In genomic region chr4:45522583-45522900, GRCm38 (mm10) we compare ENCODE assay signal across 17 mouse cellular contexts. TPM values are rescaled to one million over a fixed set of nuclear protein-coding genes. Genes with fewer than 3 reads are reported as not detected.
A peak's percentile ranks its signal among the peaks of the same experiment; 100 is the strongest.
DNase-seq lines count a peak whose midpoint lies in the region; ATAC-seq and TF ChIP-seq lines count a peak whose summit lies in the region.
"Had no signal": no experiment of that assay in that cellular context is flagged by ENCODE, and none has a peak within 500 bp of the region (broad histone marks: within the 10 kb centered on the region; RNA-seq: fewer than 3 reads in every experiment).

No protein-coding gene starts in this region.

- peaks cover 62% of the 10 kb centered on the region for H3K4me1 ChIP-seq in heart, embryonic 11.5 days (ENCODE audit: control insufficient read depth, insufficient read depth, low read length)
- peaks cover 40% of the 10 kb centered on the region for H3K4me1 ChIP-seq in lung, postnatal 0 days (ENCODE audit: insufficient read depth, low read depth, low read length)
- peaks cover 40% of the 10 kb centered on the region for H3K4me1 ChIP-seq in liver, embryonic 11.5 days (replicated peaks; ENCODE audit: control insufficient read depth, insufficient read depth, low read length)
- H3K4me1 ChIP-seq in limb, embryonic 10.5 days, result peaks cover 68% of the 10 kb centered on the region

- no peak overlapping the region for H3K4me3 ChIP-seq in heart, embryonic 11.5 days (ENCODE audit: low read depth, low read length)
- H3K4me3 ChIP-seq in lung, postnatal 0 days (ENCODE audit: low read depth, low read length), result no peak overlapping the region
- no peak overlapping the region for H3K4me3 ChIP-seq in liver, embryonic 11.5 days (ENCODE audit: low read depth, low read length)
- H3K4me3 ChIP-seq in limb, embryonic 10.5 days, result no peak overlapping the region
- H3K4me3 ChIP-seq: embryonic facial prominence, embryonic 13.5 days; hindbrain, embryonic 12.5 days; midbrain, embryonic 12.5 days had no signal

- H3K9me3 ChIP-seq in heart, embryonic 11.5 days (replicated peaks; ENCODE audit: control insufficient read depth, low read length), result no peaks in the 10 kb centered on the region
- no peaks in the 10 kb centered on the region for H3K9me3 ChIP-seq in lung, postnatal 0 days (ENCODE audit: low read length)
- H3K9me3 ChIP-seq in liver, embryonic 11.5 days (ENCODE audit: control insufficient read depth, low read length), result no peaks in the 10 kb centered on the region
- no peaks in the 10 kb centered on the region for H3K9me3 ChIP-seq in limb, embryonic 10.5 days (replicated peaks)
- H3K9me3 ChIP-seq: embryonic facial prominence, embryonic 13.5 days; G1E; hindbrain, embryonic 12.5 days; midbrain, embryonic 12.5 days had no signal

- ATAC-seq in heart, embryonic 11.5 days (replicated peaks; ENCODE audit: insufficient number of reproducible peaks, low FRiP score, low TSS enrichment), result no peak
- no peak for ATAC-seq in lung, postnatal 0 days
- no peak for ATAC-seq in liver, embryonic 11.5 days (replicated peaks; ENCODE audit: low FRiP score)

- H3K4me2 ChIP-seq in heart, embryonic 11.5 days, result peak overlapping the region; percentile 35
- peak overlapping the region; percentile 1; the same call in 1 of the 2 replicates for H3K4me2 ChIP-seq in lung, postnatal 0 days (replicated peaks; ENCODE audit: low read depth, low read length)
- peak overlapping the region; percentile 32 for H3K4me2 ChIP-seq in liver, embryonic 11.5 days
- H3K4me2 ChIP-seq: embryonic facial prominence, embryonic 13.5 days; hindbrain, embryonic 12.5 days; midbrain, embryonic 12.5 days had no signal

- TF ChIP-seq EP300 in lung, postnatal 0 days (IDR thresholded peaks at IDR 0.05), result no peak

- no peak for DNase-seq in heart, adult 9 months (ENCODE audit: low spot score in 2 of 2)
- DNase-seq in lung, postnatal 0 days (ENCODE audit: low spot score), result peak; percentile 24
- DNase-seq in lung, postnatal 4 days, result no peak
- no peak for DNase-seq in liver, embryonic 11.5 days (ENCODE audit: low spot score)
- no peak for DNase-seq in frontal cortex, adult 2 months (ENCODE audit: extremely low spot score in 1 of 2, low spot score in 1 of 2)
- no peak for DNase-seq in limb, embryonic 10.5 days (ENCODE audit: low spot score)
- DNase-seq: cerebellum, adult 9-11 months; heart, adult 11 months; lung, adult 2 months; right cerebral cortex, postnatal 25 days; thymus, postnatal 14 days had no signal

- 0 out of 2 replicates have a peak overlapping the region, but pooled peaks have one; percentile 16 for H3K9ac ChIP-seq in heart, embryonic 11.5 days (ENCODE audit: low read depth, low read length)
- H3K9ac ChIP-seq in lung, postnatal 0 days (replicated peaks; ENCODE audit: low read depth), result no peak overlapping the region
- H3K9ac ChIP-seq in liver, embryonic 11.5 days (ENCODE audit: low read depth, low read length), result 0 out of 2 replicates have a peak overlapping the region, but pooled peaks have one; percentile 10
- H3K9ac ChIP-seq: embryonic facial prominence, embryonic 13.5 days; hindbrain, embryonic 12.5 days; midbrain, embryonic 12.5 days had no signal

- no peaks in the 10 kb centered on the region for H3K27me3 ChIP-seq in heart, embryonic 11.5 days (ENCODE audit: control insufficient read depth, insufficient read depth, low read length)
- H3K27me3 ChIP-seq in lung, postnatal 0 days (replicated peaks; ENCODE audit: insufficient read depth, low read length), result no peaks in the 10 kb centered on the region
- H3K27me3 ChIP-seq in liver, embryonic 11.5 days (replicated peaks; ENCODE audit: control insufficient read depth, insufficient read depth, low read length), result no peaks in the 10 kb centered on the region
- H3K27me3 ChIP-seq in limb, embryonic 10.5 days (ENCODE audit: low read depth, poor library complexity, severe bottlenecking), result no peaks in the 10 kb centered on the region
- H3K27me3 ChIP-seq: embryonic facial prominence, embryonic 13.5 days had no signal

- no peak for TF ChIP-seq CTCF in lung, postnatal 0 days (IDR thresholded peaks at IDR 0.05)

- peak overlapping the region; percentile 50; the same call in 1 of the 2 replicates for H3K27ac ChIP-seq in heart, embryonic 11.5 days (ENCODE audit: low read depth, low read length)
- H3K27ac ChIP-seq in lung, postnatal 0 days (ENCODE audit: low read length), result 0 out of 2 replicates have a peak overlapping the region, but pooled peaks have one; percentile 14
- H3K27ac ChIP-seq in liver, embryonic 11.5 days (ENCODE audit: low read depth, low read length), result peak overlapping the region; percentile 67
- H3K27ac ChIP-seq in limb, embryonic 10.5 days, result no peak overlapping the region
- H3K27ac ChIP-seq: embryonic facial prominence, embryonic 13.5 days; hindbrain, embryonic 12.5 days; macrophage; midbrain, embryonic 12.5 days had no signal

- 0 out of 2 replicates have a peak, but pooled peaks cover 2% of the 10 kb centered on the region for H3K36me3 ChIP-seq in heart, embryonic 11.5 days (ENCODE audit: control insufficient read depth, insufficient read depth, low read length)
- no peaks in the 10 kb centered on the region for H3K36me3 ChIP-seq in lung, postnatal 0 days (ENCODE audit: insufficient read depth, low read length)
- peaks cover 2% of the 10 kb centered on the region; the same call in 1 of the 2 replicates for H3K36me3 ChIP-seq in liver, embryonic 11.5 days (ENCODE audit: control insufficient read depth, insufficient read depth, low read length)
- peaks cover 31% of the 10 kb centered on the region for H3K36me3 ChIP-seq in limb, embryonic 10.5 days
- H3K36me3 ChIP-seq: embryonic facial prominence, embryonic 13.5 days; G1E; hindbrain, embryonic 12.5 days; midbrain, embryonic 12.5 days had no signal

- 69% methylated on average over 4 of the region's 4 CpGs for WGBS in heart, embryonic 11.5 days (ENCODE audit: insufficient replicate concordance)
- 83% methylated on average over 4 of the region's 4 CpGs for WGBS in lung, postnatal 0 days
- WGBS in liver, embryonic 11.5 days, result 77% methylated on average over 4 of the region's 4 CpGs
- WGBS in limb, embryonic 10.5 days, result 83% methylated on average over 4 of the region's 4 CpGs

RNA-seq across cellular contexts. Expression of gene Shb, which starts 9.7 kb away (rescaled TPM):
- polyA plus RNA-seq in heart, embryonic 11.5 days (2014; fragmentation: Nextera tagmentation; extraction: Ambion mirVana), result 9.2 and 11.1 TPM in 2 replicates
- polyA plus RNA-seq in lung, postnatal 0 days (2015; fragmentation: Nextera tagmentation; extraction: Ambion mirVana), result 7.1 and 8.8 TPM in 2 replicates
- polyA plus RNA-seq in liver, embryonic 11.5 days (2014; fragmentation: Nextera tagmentation; extraction: Ambion mirVana), result 6.1 and 6.2 TPM in 2 replicates
- 16.0 and 20.0 TPM in 2 replicates for polyA plus RNA-seq in frontal cortex, adult 2 months (2012; rRNA removed)
- polyA plus RNA-seq in limb, embryonic 10.5 days (2016; fragmentation: Nextera tagmentation; extraction: Ambion mirVana), result 4.3 and 4.8 TPM in 2 replicates
- polyA plus RNA-seq: G1E had no signal
